Mouse (Mus musculus) lung, embryonic 16.5 days (tissue): Measurements from ENCODE around the gene Kmt5b. TPM values are rescaled to one million over a fixed set of nuclear protein-coding genes. Genes with fewer than 3 reads are reported as not detected.

Experiments
- ATAC-seq: fragments of 200-750 bp; cut with Nextera tagmentation; 2 replicates; pipeline ENCODE4 v1.8.0; 2017; ENCODE audit warnings: low read depth, mild to moderate bottlenecking, moderate library complexity
- H3K27ac ChIP-seq: fragments of 300-500 bp; sonication (generic); 2 replicates; pipeline ENCODE4 v1.5.1; 2014; ENCODE audit warnings: mild to moderate bottlenecking, control low read depth, low read length
- H3K27me3 ChIP-seq: fragments of 300-500 bp; sonication (generic); 2 replicates; pipeline ENCODE4 v1.6.1; 2014; ENCODE audit warnings: low read depth, low read length, mixed read lengths; ENCODE audit not compliant: control insufficient read depth, insufficient read depth
- H3K36me3 ChIP-seq: fragments of 300-500 bp; sonication (generic); 2 replicates; pipeline ENCODE4 v1.6.1; 2014; ENCODE audit warnings: low read length; ENCODE audit not compliant: control insufficient read depth, insufficient read depth
- H3K4me1 ChIP-seq: fragments of 300-500 bp; sonication (generic); replicated peaks from 2 replicates; pipeline ENCODE4 v1.6.1; 2014; ENCODE audit warnings: low read length, mixed read lengths; ENCODE audit not compliant: control insufficient read depth, insufficient read depth
- H3K4me2 ChIP-seq: fragments of 300-500 bp; sonication (generic); 2 replicates; pipeline ENCODE4 v1.6.1; 2014; ENCODE audit warnings: low read depth, low read length, control low read depth
- H3K4me3 ChIP-seq: fragments of 300-500 bp; sonication (generic); 2 replicates; pipeline ENCODE4 v1.5.1; 2014; ENCODE audit warnings: mild to moderate bottlenecking, low read length, control low read depth
- H3K9ac ChIP-seq: fragments of 300-500 bp; sonication (generic); 2 replicates; pipeline ENCODE4 v1.6.1; 2014; ENCODE audit warnings: low read length, control low read depth
- H3K9me3 ChIP-seq: fragments of 300-500 bp; sonication (generic); 2 replicates; pipeline ENCODE4 v1.6.1; 2016; ENCODE audit warnings: low read length; ENCODE audit not compliant: control insufficient read depth
- WGBS: fragments of 180-500 bp; shearing (Covaris S2); extraction: QIAGEN DNeasy Blood & Tissue Kit; methylation state at CpG from one replicate; pipeline ENCODE4 v1.1.7; 2014; 5-methylcytosine and 5-hydroxymethylcytosine counted together
- polyA plus RNA-seq: library from polyadenylated mRNA; unstranded; fragments of >200 nt; fragmentation: Nextera tagmentation; extraction: Ambion mirVana; gene quantifications from 2 replicates; pipeline ENCODE4 v1.2.1, GENCODE M21; 2015

The Kmt5b gene
- polyA plus RNA-seq, 1 experiment from 2014 or later, result 28.1 TPM

DNA sequence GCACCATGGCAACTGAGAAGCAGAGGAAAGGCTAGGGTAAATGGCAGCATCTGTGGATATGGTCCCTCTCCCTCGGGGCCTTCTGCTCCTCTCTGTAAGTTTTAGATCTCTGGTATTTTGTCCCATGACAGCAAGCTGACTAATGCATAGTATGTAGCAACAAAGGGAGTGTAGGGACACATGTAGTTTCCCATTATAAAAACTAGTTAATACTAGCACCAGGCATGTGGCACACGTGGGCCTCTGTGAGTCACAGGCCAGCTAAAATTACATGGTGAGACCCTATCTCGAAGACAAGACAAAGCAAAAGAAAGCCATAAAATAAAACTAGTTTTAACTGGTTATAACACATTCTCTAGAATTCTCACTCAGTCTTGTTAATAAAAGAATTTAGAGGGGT lies 71.7 kb downstream of the Kmt5b start:
- H3K4me3 ChIP-seq, result no peak overlapping the region
- H3K4me2 ChIP-seq, result no peak overlapping the region
- no peaks in the 10 kb centered on the region for H3K36me3 ChIP-seq
- ATAC-seq, result no peak
- no peaks in the 10 kb centered on the region for H3K9me3 ChIP-seq
- 77% methylated on average over 3 of the region's 3 CpGs for WGBS
- H3K4me1 ChIP-seq, result peaks cover 19% of the 10 kb centered on the region
- no peaks in the 10 kb centered on the region for H3K27me3 ChIP-seq
- H3K27ac ChIP-seq, result peak overlapping the region; percentile 96; the same call in 1 of the 2 replicates
- no peak overlapping the region for H3K9ac ChIP-seq

GRCm38 (mm10) chr19:3839686-3840085 lies 72.5 kb downstream of the Kmt5b start:
- no peaks in the 10 kb centered on the region for H3K27me3 ChIP-seq
- no peak for ATAC-seq
- no peak overlapping the region for H3K4me3 ChIP-seq
- no peak overlapping the region for H3K9ac ChIP-seq
- H3K9me3 ChIP-seq, result no peaks in the 10 kb centered on the region
- H3K4me2 ChIP-seq, result no peak overlapping the region
- H3K4me1 ChIP-seq, result peaks cover 16% of the 10 kb centered on the region
- 28% methylated on average over 2 of the region's 2 CpGs for WGBS
- H3K36me3 ChIP-seq, result no peaks in the 10 kb centered on the region
- peak overlapping the region; percentile 96 for H3K27ac ChIP-seq

- peaks cover 16% of the 10 kb centered on the region for H3K4me1 ChIP-seq
- no peak overlapping the region; the same call in 1 of the 2 replicates for H3K9ac ChIP-seq
- 27% methylated on average over 5 of the region's 5 CpGs for WGBS
- ATAC-seq, result peak; percentile 45
- H3K9me3 ChIP-seq, result no peaks in the 10 kb centered on the region
- H3K4me3 ChIP-seq, result no peak overlapping the region
- H3K27ac ChIP-seq, result peak overlapping the region; percentile 96
- no peaks in the 10 kb centered on the region for H3K27me3 ChIP-seq
- H3K36me3 ChIP-seq, result no peaks in the 10 kb centered on the region
- H3K4me2 ChIP-seq, result no peak overlapping the region
Measured at GRCm38 (mm10) chr19:3840214-3840651, 73.0 kb downstream of the Kmt5b start.

- no peak for ATAC-seq
- Histone ChIP-seq H3K4me2 (no peak overlapping the region), H3K4me1 (peaks cover 16% of the 10 kb centered on the region), H3K27ac (peak overlapping the region; percentile 96), H3K4me3 (no peak overlapping the region), H3K9me3 (no peaks in the 10 kb centered on the region), H3K36me3 (no peaks in the 10 kb centered on the region), H3K9ac (no peak overlapping the region), H3K27me3 (no peaks in the 10 kb centered on the region)
- 48% methylated on average over 5 of the region's 5 CpGs for WGBS
Measured at GRCm38 (mm10) chr19:3840685-3841084, 73.5 kb downstream of the Kmt5b start.

DNA sequence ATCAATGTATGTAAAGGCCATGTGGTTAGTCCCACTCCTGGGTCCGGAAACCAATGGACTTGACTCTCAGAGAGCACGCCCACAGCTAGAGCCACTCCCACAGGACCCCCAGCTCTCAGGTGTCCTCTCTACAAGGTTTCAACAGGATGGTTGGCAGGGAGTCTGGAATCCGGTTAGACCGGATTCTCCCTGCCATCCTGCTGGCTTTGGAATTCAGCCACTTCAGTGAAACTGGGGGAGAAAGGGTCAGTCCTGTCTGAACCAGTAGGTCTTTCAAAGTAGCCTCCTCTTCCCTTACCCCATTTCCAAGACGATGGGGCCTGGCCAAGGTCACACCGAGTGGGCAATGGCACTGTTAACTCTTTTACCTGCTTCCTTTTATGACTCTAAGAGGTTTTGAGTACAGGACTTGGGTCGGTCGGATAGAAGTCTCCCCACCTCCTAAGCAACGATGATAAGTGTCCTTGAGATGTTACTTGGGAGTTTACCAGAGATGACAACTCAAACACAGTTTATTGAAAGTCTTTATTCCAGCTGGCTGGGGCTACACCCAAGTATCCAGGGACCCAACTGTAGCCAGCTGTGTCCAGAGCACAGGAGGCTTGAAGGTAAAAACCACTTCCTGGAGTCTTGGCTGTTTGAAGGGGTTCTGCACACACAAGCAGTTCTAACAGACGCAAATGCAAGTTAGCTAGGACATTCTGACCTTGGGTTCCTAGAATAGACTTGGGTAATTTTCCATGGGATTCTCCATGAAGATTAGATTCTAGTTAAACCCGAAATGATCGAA lies 75.3 kb downstream of the Kmt5b start:
- peak overlapping the region; percentile 35; the same call in 1 of the 2 replicates for H3K4me2 ChIP-seq
- H3K9ac ChIP-seq, result no peak overlapping the region
- ATAC-seq, result peak; percentile 88
- no peaks in the 10 kb centered on the region for H3K27me3 ChIP-seq
- H3K4me1 ChIP-seq, result peaks cover 20% of the 10 kb centered on the region
- WGBS, result 35% methylated on average over 12 of the region's 12 CpGs
- no peaks in the 10 kb centered on the region for H3K36me3 ChIP-seq
- no peaks in the 10 kb centered on the region for H3K9me3 ChIP-seq
- no peak overlapping the region for H3K4me3 ChIP-seq
- peak overlapping the region; percentile 93 for H3K27ac ChIP-seq

DNA sequence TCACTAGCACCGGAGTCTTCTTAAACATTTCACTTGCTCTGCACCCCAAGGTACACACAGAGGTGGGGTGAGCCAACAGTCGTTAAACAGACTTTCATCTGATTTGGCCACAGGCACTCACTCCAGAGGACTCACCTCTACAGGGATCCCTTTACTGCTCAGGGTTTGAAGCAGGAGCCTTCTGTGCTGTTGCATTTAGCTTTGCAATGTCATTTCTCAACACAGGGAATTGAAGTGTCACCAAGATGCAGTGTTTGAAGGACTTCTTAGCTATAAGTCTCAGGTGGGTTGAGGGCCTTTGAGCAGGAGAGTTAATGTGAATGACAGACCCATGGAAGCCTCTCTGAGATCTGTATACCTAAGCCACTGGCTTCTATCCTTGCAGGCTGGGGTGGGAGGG lies 76.4 kb downstream of the Kmt5b start:
- Histone ChIP-seq H3K4me1 (peaks cover 20% of the 10 kb centered on the region), H3K36me3 (no peaks in the 10 kb centered on the region), H3K27ac (peak overlapping the region; percentile 93), H3K4me3 (no peak overlapping the region), H3K9me3 (no peaks in the 10 kb centered on the region), H3K27me3 (no peaks in the 10 kb centered on the region), H3K9ac (no peak overlapping the region), H3K4me2 (no peak overlapping the region)
- no peak for ATAC-seq
- WGBS, result 62% methylated on average over 2 of the region's 2 CpGs

DNA sequence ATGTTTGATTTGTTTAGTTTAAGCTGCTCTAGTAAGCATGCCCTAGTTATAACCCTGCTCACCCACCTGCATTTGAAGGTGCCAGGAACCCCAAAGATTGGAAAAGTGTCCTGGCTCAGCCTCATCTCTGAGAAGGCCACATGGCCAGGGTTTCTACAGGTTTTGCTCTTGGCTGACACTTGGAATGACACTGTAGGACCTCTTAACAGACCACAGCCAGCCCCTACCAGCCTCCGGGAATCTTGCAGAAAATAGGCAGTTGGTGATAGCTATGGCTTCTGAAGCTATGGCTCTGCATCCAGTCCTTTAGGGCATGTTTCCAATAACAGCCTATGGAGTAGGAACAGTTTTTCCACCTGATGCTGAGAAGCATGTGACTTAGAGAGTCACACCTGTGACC lies 77.6 kb downstream of the Kmt5b start:
- H3K36me3 ChIP-seq, result no peaks in the 10 kb centered on the region
- no peak overlapping the region for H3K9ac ChIP-seq
- no peak overlapping the region for H3K27ac ChIP-seq
- H3K27me3 ChIP-seq, result no peaks in the 10 kb centered on the region
- WGBS, result 82% methylated on average over 1 of the region's 1 CpGs
- H3K4me2 ChIP-seq, result no peak overlapping the region
- ATAC-seq, result no peak
- H3K4me1 ChIP-seq, result peaks cover 20% of the 10 kb centered on the region
- no peak overlapping the region for H3K4me3 ChIP-seq
- no peaks in the 10 kb centered on the region for H3K9me3 ChIP-seq

DNA sequence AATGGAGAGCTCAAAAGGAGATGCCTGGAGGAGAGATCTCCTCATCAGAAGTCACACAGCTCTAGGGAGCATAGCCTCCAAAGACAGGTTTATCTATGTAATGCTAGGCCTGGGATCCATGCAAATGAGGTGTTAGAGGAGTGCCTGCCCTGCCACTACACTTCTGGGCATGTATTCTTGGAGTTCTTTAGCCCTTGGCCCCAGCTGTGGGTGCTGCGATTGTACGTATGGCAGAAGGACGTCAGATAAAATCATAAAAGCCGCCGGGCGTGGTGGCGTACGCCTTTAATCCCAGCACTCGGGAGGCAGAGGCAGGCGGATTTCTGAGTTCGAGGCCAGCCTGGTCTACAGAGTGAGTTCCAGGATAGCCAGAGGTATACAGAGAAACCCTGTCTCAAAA lies 78.1 kb downstream of the Kmt5b start:
- Histone ChIP-seq H3K27me3 (no peaks in the 10 kb centered on the region), H3K27ac (peak overlapping the region; percentile 33; the same call in 1 of the 2 replicates), H3K4me1 (peaks cover 20% of the 10 kb centered on the region), H3K36me3 (no peaks in the 10 kb centered on the region), H3K4me3 (no peak overlapping the region), H3K9ac (no peak overlapping the region), H3K9me3 (no peaks in the 10 kb centered on the region), H3K4me2 (no peak overlapping the region)
- WGBS, result 82% methylated on average over 11 of the region's 11 CpGs
- ATAC-seq, result no peak

GRCm38 (mm10) chr19:3845803-3846406 lies 78.7 kb downstream of the Kmt5b start:
- H3K36me3 ChIP-seq, result no peaks in the 10 kb centered on the region
- H3K9me3 ChIP-seq, result no peaks in the 10 kb centered on the region
- no peak overlapping the region for H3K4me2 ChIP-seq
- peak overlapping the region; percentile 37; the same call in 1 of the 2 replicates for H3K27ac ChIP-seq
- peaks cover 19% of the 10 kb centered on the region for H3K4me1 ChIP-seq
- ATAC-seq, result no peak
- no peak overlapping the region for H3K4me3 ChIP-seq
- WGBS, result 46% methylated on average over 1 of the region's 1 CpGs
- no peak overlapping the region for H3K9ac ChIP-seq
- no peaks in the 10 kb centered on the region for H3K27me3 ChIP-seq
